Mouse (Mus musculus) bone marrow macrophage, adult 2 months (primary cell): ENCODE measurements at regions not wholly inside any gene's neighbourhood (a gene's known extent, or its start where the extent isn't known, plus 50 kb on each side); places are given as distances from the start of the nearest gene placed in this dataset.

ENCODE experiments used
- CTCF ChIP-seq: IDR thresholded peaks from 2 replicates; pipeline ENCODE4 v1.5.1; 2012; ENCODE audit warnings: low read depth, mild to moderate bottlenecking, low read length, moderate library complexity
- POLR2A ChIP-seq: IDR thresholded peaks from 2 replicates; pipeline ENCODE4 v1.6.1; 2012; ENCODE audit warnings: mild to moderate bottlenecking, low read depth, low read length, borderline replicate concordance

GRCm38 (mm10) chr10:111107387-111107786 lies 57.2 kb upstream of the Osbpl8 start:
- peak; percentile 81 for TF ChIP-seq CTCF
- no peak for TF ChIP-seq POLR2A
